Mouse (Mus musculus) liver, embryonic 14.5 days (tissue): ENCODE results near the gene Lhx8.

ENCODE experiments used
- CTCF ChIP-seq: IDR thresholded peaks from 2 replicates; pipeline ENCODE4 v1.5.1; 2016; ENCODE audit warnings: antibody characterized with exemption, low read depth, control low read depth
- EP300 ChIP-seq: IDR thresholded peaks from 2 replicates; pipeline ENCODE4 v1.6.1; 2016; ENCODE audit warnings: antibody characterized with exemption, low read depth

GRCm38 (mm10) chr3:154328721-154329322 is 1.6 kb downstream of the Lhx8 start:
- TF ChIP-seq EP300, result no peak
- TF ChIP-seq CTCF, result no peak
